Mouse (Mus musculus) ES-E14 (cell line): ENCODE data around the gene Hs6st3.

Experiments
- HCFC1 ChIP-seq: IDR thresholded peaks from 2 replicates; pipeline ENCODE4 v1.6.1; 2012; ENCODE audit warnings: low read length, inconsistent platforms, borderline replicate concordance; ENCODE audit not compliant: insufficient read depth
- MAFK ChIP-seq: IDR thresholded peaks from 2 replicates; pipeline ENCODE4 v1.6.1; 2014; ENCODE audit warnings: mild to moderate bottlenecking, low read depth, low read length, inconsistent platforms; ENCODE audit not compliant: insufficient read depth
- ZNF384 ChIP-seq: IDR thresholded peaks from 2 replicates; pipeline ENCODE4 v1.6.1; 2012; ENCODE audit warnings: low read depth, low read length, inconsistent platforms

DNA sequence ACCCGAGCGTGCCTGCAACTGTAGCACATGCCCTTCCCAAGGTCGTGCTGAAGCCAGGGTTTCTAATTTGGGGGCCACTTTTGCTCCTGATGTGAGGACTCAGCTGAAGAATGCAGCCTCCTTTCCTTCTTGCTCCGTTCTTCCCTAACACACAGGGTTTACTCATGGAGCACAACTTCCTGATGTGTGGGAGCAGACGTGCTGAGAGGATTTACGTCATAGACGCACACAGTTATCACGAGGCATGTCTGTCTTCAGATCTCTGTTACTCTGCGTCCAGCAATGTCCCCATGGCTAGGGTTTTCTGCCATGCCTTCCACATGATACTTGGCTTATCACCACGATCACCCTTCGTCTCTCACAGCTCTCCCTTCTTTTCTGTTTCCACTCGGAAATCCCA is 709.4 kb downstream of the Hs6st3 start:
- TF ChIP-seq MAFK (no peak), HCFC1 (no peak), ZNF384 (no peak)
